ENCODE assay signal across 9 mouse cellular contexts in the genomic region with DNA sequence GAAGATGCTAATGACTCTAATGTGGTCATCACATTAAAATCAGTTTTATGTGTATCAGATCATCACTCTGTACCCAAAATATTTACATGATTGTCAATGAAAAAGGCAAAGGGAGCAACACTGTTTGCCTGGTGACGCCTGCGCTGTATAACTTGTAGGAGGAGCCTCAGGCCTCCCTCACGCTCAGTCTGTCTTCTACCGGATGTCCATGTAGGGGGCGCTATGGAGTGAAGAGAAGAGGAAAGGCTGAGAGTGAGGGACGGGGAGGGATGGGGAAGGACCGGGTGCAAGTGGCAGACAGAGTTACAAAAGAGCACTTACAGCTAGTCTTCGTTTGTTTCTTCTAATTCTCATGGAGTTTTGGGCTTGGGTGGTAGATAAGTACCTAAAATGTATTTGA. TPM values are rescaled to one million over a fixed set of nuclear protein-coding genes. Genes with fewer than 3 reads are reported as not detected.
DNase-seq lines count a peak whose midpoint lies in the region; ATAC-seq lines count a peak whose summit lies in the region.
"Had no signal": no experiment of that assay in that cellular context is flagged by ENCODE, and none has a peak within 500 bp of the region (broad histone marks: within the 10 kb centered on the region; RNA-seq: fewer than 3 reads in every experiment).

No protein-coding gene starts in this region.

- H3K9ac ChIP-seq in midbrain, embryonic 14.5 days (replicated peaks; ENCODE audit: low read length): no peak overlapping the region
- H3K9ac ChIP-seq in midbrain, embryonic 13.5 days (replicated peaks): no peak overlapping the region
- H3K9ac ChIP-seq in liver, embryonic 12.5 days: no peak overlapping the region

- peak; percentile 24 for DNase-seq in midbrain, embryonic 14.5 days
- DNase-seq in ZHBTc4 (ENCODE audit: low read depth, low spot score): peak; percentile 86
- DNase-seq in testis, postnatal 10 days (ENCODE audit: low spot score): peak; percentile 73
- no peak for DNase-seq in forebrain, embryonic 10.5 days (ENCODE audit: extremely low spot score, low spot score)
- DNase-seq in layer of hippocampus, postnatal 14 days (ENCODE audit: low spot score in 2 of 2): no peak
- no peak for DNase-seq in left cerebral cortex, postnatal 25 days (ENCODE audit: low spot score in 2 of 2)

- H3K9me3 ChIP-seq in midbrain, embryonic 14.5 days (ENCODE audit: control insufficient read depth, low read length): no peaks in the 10 kb centered on the region
- no peaks in the 10 kb centered on the region for H3K9me3 ChIP-seq in midbrain, embryonic 13.5 days
- H3K9me3 ChIP-seq in liver, embryonic 12.5 days (replicated peaks): no peaks in the 10 kb centered on the region
- H3K9me3 ChIP-seq in forebrain, embryonic 10.5 days: no peaks in the 10 kb centered on the region

- no peak overlapping the region for H3K4me2 ChIP-seq in midbrain, embryonic 14.5 days (ENCODE audit: low read length)
- H3K4me2 ChIP-seq in midbrain, embryonic 13.5 days (replicated peaks): no peak overlapping the region
- no peak overlapping the region for H3K4me2 ChIP-seq in liver, embryonic 12.5 days

- H3K27ac ChIP-seq in midbrain, embryonic 14.5 days (replicated peaks; ENCODE audit: low read depth, low read length): no peak overlapping the region
- no peak overlapping the region for H3K27ac ChIP-seq in midbrain, embryonic 13.5 days
- H3K27ac ChIP-seq in liver, embryonic 12.5 days: no peak overlapping the region; the same call in 1 of the 2 replicates
- H3K27ac ChIP-seq in forebrain, embryonic 10.5 days: no peak overlapping the region
- H3K27ac ChIP-seq: macrophage had no signal

- intact Hi-C loops in left cerebral cortex, postnatal 25 days (cut with DNase I): no loop called here

- peaks cover under 1% of the 10 kb centered on the region; the same call in 1 of the 2 replicates for H3K4me1 ChIP-seq in midbrain, embryonic 14.5 days (ENCODE audit: control insufficient read depth, insufficient read depth, low read length)
- peaks cover 3% of the 10 kb centered on the region for H3K4me1 ChIP-seq in midbrain, embryonic 13.5 days (replicated peaks)
- peaks cover 75% of the 10 kb centered on the region for H3K4me1 ChIP-seq in liver, embryonic 12.5 days
- peaks cover 5% of the 10 kb centered on the region for H3K4me1 ChIP-seq in forebrain, embryonic 10.5 days

- ATAC-seq in midbrain, embryonic 14.5 days (ENCODE audit: low FRiP score, low TSS enrichment): no peak
- no peak for ATAC-seq in midbrain, embryonic 13.5 days
- ATAC-seq in liver, embryonic 12.5 days: peak; percentile 41; the same call in 1 of the 2 replicates

- H3K4me3 ChIP-seq in midbrain, embryonic 14.5 days (replicated peaks; ENCODE audit: low read depth, low read length): no peak overlapping the region
- no peak overlapping the region for H3K4me3 ChIP-seq in midbrain, embryonic 13.5 days (replicated peaks)
- no peak overlapping the region for H3K4me3 ChIP-seq in liver, embryonic 12.5 days
- H3K4me3 ChIP-seq in forebrain, embryonic 10.5 days: no peak overlapping the region

- H3K36me3 ChIP-seq in midbrain, embryonic 14.5 days (ENCODE audit: control insufficient read depth, insufficient read depth, low read length): peaks cover 13% of the 10 kb centered on the region
- peaks cover 25% of the 10 kb centered on the region for H3K36me3 ChIP-seq in midbrain, embryonic 13.5 days
- peaks cover 62% of the 10 kb centered on the region for H3K36me3 ChIP-seq in liver, embryonic 12.5 days
- peaks cover 47% of the 10 kb centered on the region for H3K36me3 ChIP-seq in forebrain, embryonic 10.5 days (replicated peaks)

- no peaks in the 10 kb centered on the region for H3K27me3 ChIP-seq in midbrain, embryonic 14.5 days (ENCODE audit: control insufficient read depth, insufficient read depth, low read length)
- H3K27me3 ChIP-seq in midbrain, embryonic 13.5 days: no peaks in the 10 kb centered on the region
- no peaks in the 10 kb centered on the region for H3K27me3 ChIP-seq in liver, embryonic 12.5 days (replicated peaks)
- H3K27me3 ChIP-seq in forebrain, embryonic 10.5 days (ENCODE audit: poor library complexity, severe bottlenecking): no peaks in the 10 kb centered on the region

- WGBS in midbrain, embryonic 14.5 days: 52% methylated on average over 8 of the region's 8 CpGs
- WGBS in midbrain, embryonic 13.5 days: 63% methylated on average over 8 of the region's 8 CpGs
- WGBS in liver, embryonic 12.5 days (ENCODE audit: insufficient replicate concordance): 57% methylated on average over 8 of the region's 8 CpGs
- WGBS in forebrain, embryonic 10.5 days: 63% methylated on average over 8 of the region's 8 CpGs

RNA-seq across cellular contexts. Expression of gene Nudt9, which starts 6.8 kb away (rescaled TPM):
- 56.0 and 56.1 TPM in 2 replicates for polyA plus RNA-seq in midbrain, embryonic 14.5 days (2014; fragmentation: Nextera tagmentation; extraction: Ambion mirVana)
- polyA plus RNA-seq in midbrain, embryonic 13.5 days (2015; fragmentation: Nextera tagmentation; extraction: Ambion mirVana): 54.8 and 58.2 TPM in 2 replicates
- polyA plus RNA-seq in liver, embryonic 12.5 days (2016; fragmentation: Nextera tagmentation; extraction: Ambion mirVana): 86.3 and 88.9 TPM in 2 replicates
- polyA plus RNA-seq in forebrain, embryonic 10.5 days (2016; fragmentation: Nextera tagmentation; extraction: Ambion mirVana): 67.9 TPM in 2 replicates
- 10 to 100 TPM; 75.6 to 77.4 TPM for total RNA-seq in layer of hippocampus, postnatal 14 days (2021)
- total RNA-seq in left cerebral cortex, postnatal 25 days (2021): 10 to 100 TPM; 59.4 to 59.9 TPM

RNA-seq across cellular contexts. Expression of gene Gm17660, which starts 24.5 kb away (rescaled TPM):
- not detected in 2 replicates for polyA plus RNA-seq in midbrain, embryonic 14.5 days (2014; fragmentation: Nextera tagmentation; extraction: Ambion mirVana)
- polyA plus RNA-seq in midbrain, embryonic 13.5 days (2015; fragmentation: Nextera tagmentation; extraction: Ambion mirVana): not detected in 2 replicates
- polyA plus RNA-seq in liver, embryonic 12.5 days (2016; fragmentation: Nextera tagmentation; extraction: Ambion mirVana): not detected in 2 replicates
- polyA plus RNA-seq in forebrain, embryonic 10.5 days (2016; fragmentation: Nextera tagmentation; extraction: Ambion mirVana): 0.31 TPM in 1 of 2 replicates, not detected in the other
- total RNA-seq in layer of hippocampus, postnatal 14 days (2021): not detected
- total RNA-seq in left cerebral cortex, postnatal 25 days (2021): not detected
- polyA plus RNA-seq: macrophage had no signal

RNA-seq across cellular contexts. Expression of gene Hsd17b11, which starts 31.2 kb away (rescaled TPM):
- polyA plus RNA-seq in midbrain, embryonic 14.5 days (2014; fragmentation: Nextera tagmentation; extraction: Ambion mirVana): 1.7 and 1.8 TPM in 2 replicates
- 1.2 and 1.8 TPM in 2 replicates for polyA plus RNA-seq in midbrain, embryonic 13.5 days (2015; fragmentation: Nextera tagmentation; extraction: Ambion mirVana)
- 1.5 and 1.7 TPM in 2 replicates for polyA plus RNA-seq in liver, embryonic 12.5 days (2016; fragmentation: Nextera tagmentation; extraction: Ambion mirVana)
- polyA plus RNA-seq in forebrain, embryonic 10.5 days (2016; fragmentation: Nextera tagmentation; extraction: Ambion mirVana): 1.6 and 2.0 TPM in 2 replicates
- total RNA-seq in layer of hippocampus, postnatal 14 days (2021): 10 to 100 TPM; 36.7 to 39.9 TPM
- total RNA-seq in left cerebral cortex, postnatal 25 days (2021): 10 to 100 TPM; 38.2 to 39.8 TPM

Comparison
In these comparisons a context has a peak if more than half of its experiments do, and no peak if none do; other contexts are left out.
1. DNase-seq: peak in midbrain, embryonic 14.5 days (single experiment), ZHBTc4 (single experiment) and testis, postnatal 10 days (single experiment); none in forebrain, embryonic 10.5 days (single experiment), layer of hippocampus, postnatal 14 days (0 of 2) and left cerebral cortex, postnatal 25 days (0 of 2).